Mouse (Mus musculus) left cerebral cortex, adult 11 months (tissue): ENCODE measurements around the gene Tmem86b.
"Not testable (repeated sequence)": the region's sequence is repeated elsewhere in the genome, so short reads cannot be mapped to it uniquely, and the experiment has no call there.

Experiments
- DNase-seq: peaks from one replicate; pipeline ENCODE4 v3.0.0; 2022; ENCODE audit warnings: low spot score

The Tmem86b gene

DNA sequence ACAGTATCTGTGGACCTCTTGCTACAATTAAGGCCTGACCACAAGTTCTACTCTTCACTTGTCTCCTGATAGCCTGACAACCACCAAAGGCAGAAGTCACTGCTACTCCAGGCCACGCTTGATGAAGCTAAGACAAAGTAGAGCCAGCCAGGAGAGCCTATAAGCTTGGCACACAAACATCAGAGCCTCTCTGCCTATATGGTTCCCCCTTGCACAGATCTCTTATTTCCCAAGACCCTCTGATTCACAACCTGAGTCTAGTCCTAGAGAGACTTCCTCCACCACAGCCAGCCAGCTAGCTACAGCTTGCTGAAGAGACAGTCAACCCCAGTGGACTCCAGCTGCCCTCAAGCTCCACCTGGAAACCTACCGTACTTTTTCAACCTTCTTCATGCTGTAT is 16.8 kb upstream of the Tmem86b start:
- no peak for DNase-seq

DNA sequence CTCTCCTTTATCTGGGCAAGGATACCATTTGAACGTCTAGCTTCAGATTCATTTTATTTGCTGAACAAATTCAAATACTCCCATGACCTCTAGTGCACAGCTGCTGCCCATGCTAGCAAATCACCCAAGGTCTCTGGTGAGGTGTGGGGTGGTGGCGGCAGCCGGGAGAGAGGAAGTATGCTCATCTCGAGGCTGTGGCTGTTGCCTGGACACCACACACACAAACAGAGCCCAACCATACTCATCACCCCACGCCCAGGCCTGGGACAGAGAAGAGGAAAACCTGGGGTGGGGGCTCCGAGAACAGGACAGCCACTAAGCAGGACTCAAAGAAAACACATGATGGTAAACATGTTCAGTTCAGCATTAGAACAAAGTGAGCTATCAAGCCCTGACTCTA is 16.1 kb upstream of the Tmem86b start:
- no peak for DNase-seq

DNA sequence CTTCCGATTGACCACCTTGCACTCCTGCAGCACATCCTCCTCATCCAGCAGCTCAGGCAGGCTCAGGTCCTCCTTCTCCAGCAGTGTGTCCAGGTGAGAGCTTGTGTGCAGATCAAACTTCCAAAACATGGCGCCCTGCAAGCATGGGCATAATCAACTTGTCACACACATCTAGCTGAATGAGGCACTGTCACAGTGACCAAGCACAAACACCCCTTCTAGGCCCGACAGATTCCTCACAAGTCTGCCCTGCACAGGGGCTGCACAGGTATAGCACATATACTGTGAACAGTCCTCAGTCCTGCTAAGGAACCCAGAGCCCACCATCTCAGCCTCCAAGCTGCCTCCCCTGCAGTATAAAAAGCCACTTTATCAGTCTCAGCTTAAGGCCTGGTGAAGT is 15.6 kb upstream of the Tmem86b start:
- no peak for DNase-seq

DNA sequence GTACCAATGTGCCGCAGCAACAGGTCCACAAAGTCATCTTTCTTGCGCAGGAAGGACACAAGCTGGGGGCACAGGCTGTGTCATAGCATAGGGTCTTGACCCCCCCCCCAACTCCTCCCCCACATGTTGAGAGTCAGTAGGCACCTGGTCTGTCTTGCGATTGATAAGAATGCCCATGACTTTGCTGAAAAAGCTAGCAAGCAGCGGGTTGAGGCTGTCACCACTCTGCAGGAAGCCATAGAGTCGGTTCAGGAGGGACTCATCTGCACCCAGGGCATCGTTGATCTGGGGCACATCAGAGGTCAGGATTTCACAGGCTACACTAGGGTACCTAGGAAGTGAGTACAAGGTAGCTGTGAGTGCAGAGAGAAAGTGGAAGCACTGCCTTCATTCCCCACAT is 12.0 kb upstream of the Tmem86b start:
- no peak for DNase-seq

DNA sequence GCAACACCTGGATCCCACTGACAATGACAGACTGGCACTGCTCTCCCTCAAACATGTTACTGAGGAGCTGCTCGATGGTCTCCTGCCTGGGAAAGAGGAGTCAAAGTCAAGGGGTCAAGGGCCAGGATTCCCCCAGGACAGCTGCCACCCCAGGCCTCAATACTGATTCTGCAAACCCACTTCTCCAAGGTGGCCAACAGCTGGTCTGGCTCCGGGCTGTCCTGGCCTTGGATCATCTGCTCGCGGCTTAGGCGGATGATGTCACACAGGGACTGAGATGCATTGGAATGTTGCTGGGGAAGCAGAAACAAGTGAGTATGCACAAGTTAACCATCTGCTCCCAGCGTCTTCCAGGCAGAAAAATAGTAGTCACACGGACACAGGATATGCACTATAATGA is 10.7 kb upstream of the Tmem86b start:
- no peak for DNase-seq

DNA sequence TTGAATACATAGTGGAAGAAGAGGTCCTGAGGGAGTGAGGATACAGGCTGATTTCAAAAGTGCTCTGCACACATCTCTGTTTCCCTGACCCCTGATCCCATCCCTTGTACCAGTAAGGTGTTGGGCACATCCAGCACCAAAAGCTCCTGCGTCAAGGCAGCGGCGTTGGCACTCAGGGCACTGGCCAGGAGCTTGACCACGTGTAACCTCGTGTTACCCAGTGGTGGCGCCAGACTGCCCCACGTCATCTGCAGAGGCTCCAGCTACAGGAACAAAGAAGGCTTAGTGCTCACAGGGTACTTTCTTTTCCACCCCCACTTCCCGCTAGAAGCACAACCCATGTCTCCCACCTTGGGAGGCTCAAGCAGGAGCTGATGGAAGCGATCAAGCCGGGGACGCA is 9.9 kb upstream of the Tmem86b start:
- peak; percentile 38 for DNase-seq

DNA sequence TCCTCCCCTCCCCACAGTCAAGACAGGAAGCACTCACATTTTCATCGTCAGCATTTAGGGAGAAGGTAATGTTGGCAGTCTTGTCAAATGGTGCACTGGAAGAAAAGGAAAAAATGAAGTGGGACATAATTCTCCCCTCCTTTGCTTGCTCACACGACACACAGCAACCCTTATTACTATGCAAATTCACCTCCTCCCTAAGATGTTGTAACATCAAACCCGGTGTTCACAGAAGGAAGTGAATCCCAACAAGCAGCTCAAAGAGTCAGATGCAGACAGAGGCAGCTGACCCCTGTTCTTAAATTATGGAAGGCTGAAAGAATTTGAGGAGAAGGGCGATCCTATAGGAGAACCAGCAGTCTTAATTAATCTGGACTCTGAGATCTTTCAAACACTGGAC is 5.0 kb upstream of the Tmem86b start:
- no peak for DNase-seq

DNA sequence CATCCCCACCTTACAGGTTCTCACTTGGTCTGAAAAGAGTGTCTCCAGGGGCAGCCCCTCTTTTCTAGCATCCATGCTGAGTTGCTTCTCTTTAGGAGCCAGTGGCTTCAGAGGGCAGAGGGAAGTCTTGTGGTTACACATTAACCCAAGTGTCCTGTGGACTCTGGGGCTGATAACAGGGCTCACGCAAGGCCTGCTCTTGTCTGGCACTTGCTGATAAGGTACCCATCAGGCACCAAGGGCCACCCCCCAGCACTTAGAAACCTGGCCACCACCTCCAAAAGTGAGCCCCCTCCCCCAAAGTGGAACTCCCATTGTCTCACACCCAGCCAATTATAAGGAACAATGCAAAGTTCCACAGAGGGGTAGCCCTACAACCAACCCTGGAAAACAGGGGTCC is 1.0 kb downstream of the Tmem86b start:
- no peak for DNase-seq

DNA sequence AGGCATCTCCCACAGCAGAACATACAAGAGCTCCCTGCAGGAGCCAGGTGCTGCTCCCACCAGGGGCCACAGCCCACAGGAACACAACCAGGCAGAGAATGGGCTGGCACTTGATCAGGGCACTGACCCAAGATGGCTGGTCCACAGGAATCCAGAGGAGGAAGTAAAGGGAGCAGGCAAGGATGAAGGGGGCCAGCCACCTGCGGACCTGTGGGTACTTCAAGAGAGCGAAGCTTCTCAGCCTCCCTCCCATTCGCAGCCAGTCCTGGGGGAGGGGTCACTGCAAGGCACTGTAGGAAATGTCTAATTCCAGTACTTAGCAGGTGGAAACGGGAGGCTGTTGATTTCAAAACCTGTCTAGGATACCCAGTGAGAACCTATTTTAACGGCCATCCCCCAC is 1.6 kb downstream of the Tmem86b start:
- DNase-seq, result no peak

DNA sequence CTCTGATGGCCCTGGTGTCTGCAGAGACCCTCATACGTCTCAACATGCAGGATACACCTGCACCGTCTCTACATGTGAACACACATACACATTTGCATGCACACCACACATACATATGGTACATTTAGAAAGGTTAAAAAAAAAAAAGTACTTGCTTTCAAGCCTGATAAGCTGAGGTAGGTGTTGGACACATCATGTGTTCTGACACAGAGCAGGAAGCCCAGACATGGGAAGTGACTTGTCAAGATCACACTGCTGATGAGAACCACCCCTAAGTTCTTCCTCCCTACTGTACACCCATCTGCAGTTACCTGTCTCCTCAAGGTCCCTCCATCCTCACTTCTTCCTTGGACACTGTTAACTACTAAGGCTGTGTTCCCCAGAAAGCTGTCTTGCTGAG is 5.3 kb downstream of the Tmem86b start:
- DNase-seq, result no peak

DNA sequence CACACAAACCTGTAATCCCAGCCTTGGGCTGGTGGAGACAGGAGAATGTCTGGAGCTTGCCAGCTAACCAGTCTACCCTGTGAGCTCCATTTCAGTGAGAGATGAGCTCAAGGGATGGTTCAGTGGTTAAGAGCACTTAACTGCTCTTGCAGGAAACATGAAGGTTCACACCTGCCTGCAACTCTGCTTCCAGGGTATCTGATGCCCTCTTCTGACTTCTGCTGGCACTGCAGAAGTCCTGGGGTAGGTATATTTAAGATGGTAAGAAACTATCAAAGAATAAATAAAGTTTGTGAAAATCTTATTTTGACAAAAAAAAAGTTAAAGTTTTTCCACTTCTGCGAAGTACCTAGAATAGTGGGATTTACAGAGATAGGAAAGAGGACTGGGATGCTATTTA is 6.9 kb downstream of the Tmem86b start:
- DNase-seq, result no peak

DNA sequence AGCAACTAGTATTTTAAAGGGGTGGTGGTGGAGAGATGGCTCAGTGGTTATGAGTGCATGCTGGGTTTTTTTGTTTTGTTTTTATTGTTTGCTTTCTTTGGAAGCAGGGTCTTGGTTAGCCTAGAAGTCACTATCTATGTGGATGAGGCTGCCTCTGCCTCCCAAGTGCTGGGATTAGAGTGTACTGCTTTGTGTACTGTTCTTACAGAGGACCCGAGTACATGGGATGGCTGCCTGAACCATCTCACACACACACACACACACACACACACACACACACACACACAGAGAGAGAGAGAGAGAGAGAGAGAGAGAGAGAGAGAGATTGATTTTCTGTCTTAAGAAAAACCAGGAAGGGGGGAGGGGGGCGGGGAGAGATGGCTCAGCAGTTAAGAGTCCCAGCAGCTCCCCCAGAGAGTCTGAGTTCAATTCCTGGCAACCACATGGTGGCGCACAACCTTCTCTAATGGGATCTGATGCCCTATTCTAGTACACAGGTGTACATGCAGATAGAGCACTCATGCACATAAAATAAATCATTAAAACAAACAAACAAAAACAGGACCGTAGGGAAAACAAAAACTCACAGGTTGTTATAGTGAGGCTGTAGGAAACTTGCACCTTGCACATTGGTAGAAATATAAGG is 7.6 kb downstream of the Tmem86b start:
- no peak for DNase-seq

DNA sequence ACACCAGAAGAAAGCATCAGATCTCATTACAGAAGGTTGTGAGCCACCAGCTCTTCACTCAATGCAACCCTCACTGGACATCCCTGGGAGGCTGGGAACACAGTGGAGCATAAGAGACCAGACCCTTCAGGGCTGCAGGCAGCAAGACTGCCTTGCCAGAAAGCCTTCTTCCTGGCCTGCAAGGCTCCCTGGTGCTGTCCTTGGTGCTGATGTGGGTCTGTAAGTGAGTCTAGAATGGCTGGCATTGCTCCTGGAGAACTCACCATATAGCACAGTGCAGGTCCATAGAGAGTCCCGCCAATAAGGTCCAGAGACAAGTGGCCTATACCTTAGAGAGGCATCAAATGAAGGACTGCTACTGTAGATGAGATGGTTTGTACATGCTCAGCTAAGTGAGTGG is 11.2 kb downstream of the Tmem86b start:
- DNase-seq, result no peak

DNA sequence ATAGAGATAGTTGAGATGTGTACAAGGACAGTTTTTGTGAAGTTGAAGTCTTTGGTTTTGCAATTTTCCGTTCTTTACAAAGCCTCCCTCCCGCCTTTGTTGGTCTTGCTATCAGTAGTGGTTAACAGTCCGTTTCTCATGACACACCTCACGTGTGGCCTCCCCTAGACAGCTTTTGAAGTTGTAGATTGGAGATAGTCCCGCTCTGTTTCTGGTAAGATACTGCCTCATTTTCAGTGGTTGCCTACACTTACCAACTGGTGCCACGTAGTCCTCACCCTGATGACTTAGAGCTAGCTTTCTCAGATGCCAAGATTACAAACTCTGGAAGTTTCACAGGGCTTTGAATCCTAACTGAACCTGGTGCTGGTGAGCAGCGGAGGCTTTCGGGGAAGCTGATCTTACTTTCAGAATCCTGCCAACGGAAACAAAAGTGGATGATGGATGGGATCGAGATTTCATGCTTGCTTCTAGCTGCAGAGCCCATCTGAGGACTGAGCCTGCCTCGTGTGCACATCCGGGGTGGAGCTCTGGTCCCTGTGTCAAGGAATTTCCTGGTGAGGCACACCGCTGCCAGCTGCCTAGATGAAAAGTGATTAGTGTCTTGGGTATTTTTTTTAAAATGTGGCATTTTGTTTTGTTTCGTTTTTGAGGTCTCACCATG is 17.4 kb downstream of the Tmem86b start:
- DNase-seq, result no peak

DNA sequence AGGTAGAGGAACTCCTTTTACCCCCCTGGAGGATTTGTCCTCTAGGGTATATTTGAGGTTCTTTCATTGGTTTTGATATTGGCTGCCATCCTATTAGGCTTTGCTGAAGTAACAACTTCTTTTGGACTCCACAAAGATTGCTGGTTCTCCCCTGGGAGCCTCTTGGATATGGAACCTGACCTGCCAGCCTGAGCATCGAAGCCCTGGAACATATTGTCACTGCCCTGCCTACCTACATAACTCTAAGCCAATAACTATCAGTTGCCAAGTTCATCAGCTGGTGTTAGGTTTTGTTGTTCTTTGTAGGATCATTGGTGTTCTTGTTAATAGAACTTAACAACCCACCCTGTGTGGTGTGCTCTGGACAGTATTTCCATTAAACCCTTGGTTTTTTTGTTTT is 18.3 kb downstream of the Tmem86b start:
- no peak for DNase-seq

DNA sequence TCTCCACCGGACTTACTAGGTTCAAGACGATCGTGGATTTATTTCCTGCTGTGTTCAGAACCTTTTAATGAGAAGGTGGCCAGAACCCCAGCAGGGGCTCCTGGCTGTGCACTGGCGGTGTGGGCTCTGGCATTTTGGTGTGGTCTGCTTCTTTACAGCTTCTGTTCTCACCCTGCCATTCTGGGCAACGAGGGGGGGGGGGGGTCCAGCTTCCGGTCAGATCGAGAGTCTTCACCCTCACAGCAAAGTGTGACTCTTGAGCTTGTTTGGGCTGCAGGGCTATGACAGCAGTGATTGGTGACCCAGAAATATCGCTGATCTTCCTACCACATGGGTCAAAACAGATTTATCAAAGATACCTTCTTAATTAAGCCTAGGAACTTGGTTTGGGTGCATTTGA is 18.8 kb downstream of the Tmem86b start:
- no peak for DNase-seq

DNA sequence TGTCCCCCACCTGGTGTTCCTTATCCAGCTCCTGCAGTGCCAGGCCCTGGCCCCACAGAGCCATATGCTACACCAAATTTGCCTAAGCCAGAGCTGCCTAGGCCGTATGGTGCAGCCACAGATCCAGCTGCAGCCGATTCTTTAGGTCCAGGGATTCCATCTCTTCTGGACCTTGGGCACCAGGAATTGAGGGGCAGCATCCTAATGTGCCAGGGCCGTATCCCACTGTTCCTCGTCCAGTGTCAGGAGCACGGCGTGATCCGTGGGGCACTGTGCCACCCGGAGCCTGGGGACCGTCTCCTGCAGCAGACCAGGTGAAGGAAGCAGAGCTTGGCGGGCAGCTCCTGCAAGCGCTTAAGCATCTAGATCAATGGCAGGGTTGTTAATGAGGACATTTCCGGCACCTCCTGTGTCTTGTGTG is 19.3 kb downstream of the Tmem86b start:
- no peak for DNase-seq

DNA sequence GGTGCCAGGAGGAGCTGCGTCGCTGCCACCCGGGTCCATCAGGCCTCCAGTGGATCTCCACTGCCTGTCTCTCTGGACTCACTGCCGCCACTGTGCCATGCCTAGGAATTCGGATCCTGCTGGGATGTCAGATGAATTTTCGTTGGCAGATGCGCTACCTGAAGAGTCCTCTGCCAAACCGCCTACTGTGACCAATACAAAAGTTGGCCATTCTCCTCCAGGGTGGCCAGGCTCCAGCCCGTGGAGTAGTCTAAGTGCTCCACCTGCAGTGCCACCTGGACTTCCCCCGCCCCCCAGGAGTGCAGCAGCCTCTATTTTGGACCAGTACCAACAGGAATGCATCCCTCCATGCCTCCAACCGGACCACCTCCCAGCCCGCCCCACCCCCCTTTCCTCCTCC is 19.7 kb downstream of the Tmem86b start:
- DNase-seq, result no peak

DNA sequence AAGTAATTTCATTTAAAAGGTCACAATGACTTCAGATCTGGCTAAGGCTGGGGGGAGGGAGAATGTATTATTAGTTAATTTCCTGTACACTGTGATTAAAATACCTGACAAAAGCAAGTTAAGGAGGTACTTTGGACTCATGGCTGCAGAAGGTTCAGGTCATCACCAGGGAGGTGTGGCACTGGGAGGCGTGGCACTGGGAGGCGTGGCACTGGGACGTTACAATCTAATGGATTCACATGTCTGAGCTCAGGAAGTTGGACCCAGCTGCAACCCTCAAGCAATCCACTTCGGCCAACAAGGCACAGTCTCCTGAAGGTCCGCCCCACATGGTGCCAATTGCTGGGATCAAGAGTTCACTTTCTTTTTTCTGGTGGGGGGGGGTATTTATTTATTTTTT is 23.2 kb downstream of the Tmem86b start:
- DNase-seq, result no peak

DNA sequence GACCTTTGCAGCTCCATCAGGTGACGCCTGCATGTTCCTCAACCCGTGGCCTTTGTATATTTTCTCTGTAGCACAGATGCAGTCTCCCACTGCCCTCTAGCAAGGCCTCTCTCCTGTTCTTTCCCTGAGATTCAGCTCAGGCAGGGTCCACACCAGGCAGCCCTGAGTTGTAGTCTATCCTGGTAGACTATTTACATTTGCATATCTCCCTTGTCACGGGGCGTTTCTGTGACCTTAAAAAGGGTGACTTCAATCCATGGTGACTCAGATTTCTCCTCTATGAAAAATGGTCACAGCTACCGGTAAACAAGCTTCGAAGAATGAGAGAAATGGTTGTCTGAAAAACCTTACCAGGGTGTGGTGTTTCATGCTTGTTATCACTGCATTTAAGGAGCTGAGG is 27.3 kb downstream of the Tmem86b start, which contains the start of gene Ptprh:
TSS of gene Ptprh (minus strand) at position 169 of the 400 bp plus-strand sequence.
- DNase-seq, result no peak

DNA sequence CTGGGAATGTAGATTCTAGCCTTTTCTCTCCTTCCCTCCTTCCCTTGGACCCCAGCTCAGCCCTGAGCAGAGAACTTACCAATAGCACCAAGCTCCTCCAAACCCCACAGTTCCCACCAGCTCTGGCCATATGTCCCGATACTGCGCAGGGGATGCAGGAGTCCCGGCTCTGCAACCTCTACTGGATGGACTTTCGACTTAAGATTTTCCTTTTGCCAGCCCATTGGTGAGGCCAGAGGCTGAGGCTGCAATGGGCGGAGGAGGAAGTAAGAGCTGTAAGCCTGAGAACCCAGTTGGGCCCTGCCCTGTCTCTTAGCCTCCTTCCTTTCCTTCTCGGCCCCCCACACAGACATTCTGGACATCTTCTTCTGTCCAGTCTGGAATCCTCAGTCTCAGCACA is 28.3 kb downstream of the Tmem86b start:
- DNase-seq, result no peak

DNA sequence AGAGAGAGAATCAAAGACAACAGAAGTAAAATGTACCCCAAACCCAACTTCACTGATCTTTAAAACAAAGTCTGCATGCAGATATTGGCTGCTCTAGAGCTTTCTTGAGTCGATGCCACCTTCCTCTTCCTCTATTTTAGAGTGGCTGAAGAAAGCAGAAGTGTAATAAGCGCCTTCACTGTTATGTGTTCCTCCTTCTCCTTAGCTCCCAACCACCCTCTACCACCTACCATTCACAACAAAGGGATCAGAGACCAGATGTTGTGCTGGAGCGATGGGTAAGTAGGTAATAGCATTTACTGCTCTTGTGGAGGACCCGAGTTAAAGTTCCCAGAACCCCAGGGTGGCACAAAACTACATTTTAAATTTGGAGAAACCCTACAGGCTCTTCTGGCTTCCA is 34.2 kb downstream of the Tmem86b start:
- DNase-seq, result not testable (repeated sequence)

DNA sequence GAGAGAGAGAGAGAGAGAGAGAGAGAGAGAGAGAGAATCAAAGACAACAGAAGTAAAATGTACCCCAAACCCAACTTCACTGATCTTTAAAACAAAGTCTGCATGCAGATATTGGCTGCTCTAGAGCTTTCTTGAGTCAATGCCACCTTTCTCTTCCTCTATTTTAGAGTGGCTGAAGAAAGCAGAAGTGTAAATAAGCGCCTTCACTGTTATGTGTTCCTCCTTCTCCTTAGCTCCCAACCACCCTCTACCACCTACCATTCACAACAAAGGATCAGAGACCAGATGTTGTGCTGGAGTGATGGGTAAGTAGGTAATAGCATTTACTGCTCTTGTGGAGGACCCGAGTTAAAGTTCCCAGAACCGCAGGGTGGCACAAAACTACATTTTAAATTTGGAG is 49.7 kb downstream of the Tmem86b start:
- not testable (repeated sequence) for DNase-seq
